Mouse (Mus musculus) adrenal gland, postnatal 36 days (tissue): ENCODE measurements around the gene Fgl2. TPM values are rescaled to one million over a fixed set of nuclear protein-coding genes. Genes with fewer than 3 reads are reported as not detected.

Source experiments
- DNase-seq, 2 experiments: peaks; one replicate each; pipeline ENCODE4 v3.0.0; 2021; ENCODE audit warnings: mixed read lengths in 1 of 2
- total RNA-seq, 2 experiments: library from RNA; stranded (reverse); gene quantifications; 2 replicates each; pipeline ENCODE4 v1.2.3; 2021

Fgl2 gene
- total RNA-seq, 2 experiments from 2014 or later, result 5.8 to 10.1 TPM

GRCm38 (mm10) chr5:21383392-21384251, 11.2 kb downstream of the Fgl2 start:
- no peak for DNase-seq

DNA sequence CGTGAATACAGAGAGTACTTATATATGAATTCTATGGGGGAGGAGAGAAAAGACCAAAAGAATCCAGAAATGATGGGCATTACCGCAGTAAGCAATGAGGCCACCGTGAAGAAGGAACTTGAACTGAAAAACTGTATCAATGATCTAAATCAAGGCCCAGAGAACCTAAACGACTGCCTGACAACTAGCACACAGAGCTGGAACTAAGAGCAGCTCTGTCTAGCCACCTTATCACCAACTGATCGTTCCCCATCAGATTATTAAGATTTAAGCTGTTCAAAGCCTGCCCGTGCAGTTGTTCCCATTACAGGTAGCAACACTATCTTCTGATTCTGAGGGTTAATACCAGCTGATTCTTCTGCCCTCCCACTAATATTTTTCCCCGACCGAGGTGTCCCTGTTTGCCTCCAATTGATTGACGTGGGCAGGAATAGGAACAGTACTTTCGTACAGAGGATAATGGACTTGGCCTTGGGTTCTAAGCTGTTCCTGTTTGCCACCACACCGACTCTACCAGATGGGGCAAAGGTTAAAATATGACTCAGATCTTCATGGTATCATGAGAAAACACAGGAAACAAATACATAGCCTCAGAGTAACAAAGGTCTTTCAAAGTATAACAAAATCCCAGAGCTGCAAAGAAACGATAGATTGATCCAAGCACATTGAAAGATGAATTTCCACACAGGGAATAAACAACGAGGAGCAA, 12.0 kb downstream of the Fgl2 start:
- DNase-seq, result no peak

GRCm38 (mm10) chr5:21384976-21385375, 12.5 kb downstream of the Fgl2 start:
- no peak for DNase-seq

DNA sequence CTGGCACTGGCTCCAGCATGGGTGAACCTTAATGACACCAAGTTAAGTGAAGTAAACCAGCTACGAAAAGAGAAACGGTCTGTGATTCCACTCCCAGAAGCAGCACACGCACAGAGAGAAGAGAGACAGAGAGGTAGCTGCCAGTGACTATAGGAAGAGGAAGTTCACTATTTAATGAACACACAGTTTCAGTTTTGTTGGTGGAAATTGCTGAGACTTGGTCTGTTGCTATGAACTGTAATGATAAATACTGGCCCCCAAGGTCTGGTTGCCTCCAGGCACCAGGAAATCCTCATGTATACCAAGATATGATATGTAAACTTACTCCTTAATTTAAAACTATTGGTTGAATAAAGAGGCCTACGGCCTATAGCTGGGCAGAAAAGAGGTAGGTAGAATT, 14.0 kb downstream of the Fgl2 start:
- no peak for DNase-seq

- DNase-seq, result no peak
Observed at GRCm38 (mm10) chr5:21387340-21387739, 14.9 kb downstream of the Fgl2 start.

GRCm38 (mm10) chr5:21388855-21389254, 16.4 kb downstream of the Fgl2 start:
- DNase-seq, result no peak

- peak; percentile 26 to 28 for DNase-seq
Observed at GRCm38 (mm10) chr5:21391616-21392384, 19.4 kb downstream of the Fgl2 start.

DNA sequence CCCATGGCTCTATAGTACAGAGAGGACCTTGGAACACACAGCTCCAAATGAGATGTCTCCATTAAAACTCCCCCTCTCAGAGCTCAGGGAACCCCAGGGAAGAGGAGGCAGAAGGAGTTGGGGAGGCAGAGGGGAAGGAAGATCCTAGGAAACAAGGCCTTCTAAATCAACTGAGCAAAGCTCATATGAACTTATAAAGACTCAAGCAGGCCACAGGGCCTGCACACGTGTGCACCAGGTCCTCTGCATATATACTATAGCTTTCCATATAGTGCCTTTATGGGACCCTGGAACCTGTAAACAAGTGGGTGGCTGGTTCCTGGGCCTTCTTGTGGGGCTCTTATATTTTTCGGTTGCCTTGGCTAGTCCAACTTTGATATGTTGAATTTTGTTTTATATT, 22.1 kb downstream of the Fgl2 start:
- DNase-seq, result no peak

DNA sequence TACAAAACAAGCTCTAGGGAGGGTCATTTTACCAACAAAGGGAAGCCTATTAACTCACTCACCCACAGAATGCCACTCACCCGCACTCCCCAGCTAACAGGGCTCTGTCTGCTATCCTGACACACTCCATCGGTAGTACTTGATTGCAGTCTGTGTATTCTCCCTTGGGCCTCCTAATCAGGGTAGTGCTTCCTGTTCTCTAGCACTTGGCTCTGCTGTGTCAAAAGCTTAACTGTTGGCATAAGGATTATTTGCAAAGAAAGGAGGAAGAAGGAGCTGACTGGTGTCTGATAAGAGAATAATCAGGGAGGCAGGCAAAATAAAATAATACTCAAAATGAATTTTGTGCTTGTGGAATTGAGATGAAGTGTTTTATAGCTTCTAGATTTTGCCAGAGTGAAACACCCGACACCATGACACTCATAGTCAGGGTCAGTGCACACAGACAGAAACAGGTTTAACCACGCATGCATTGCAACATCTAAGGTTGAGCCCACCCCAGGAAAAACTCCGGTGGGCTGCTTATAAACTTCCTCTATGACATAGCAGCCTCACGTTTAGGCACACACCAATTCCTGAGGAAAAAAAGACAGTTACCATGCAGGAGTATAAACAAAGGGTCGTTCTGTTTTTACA, 22.9 kb downstream of the Fgl2 start:
- DNase-seq, result no peak

GRCm38 (mm10) chr5:21411261-21411666, 38.8 kb downstream of the Fgl2 start:
- no peak for DNase-seq

DNA sequence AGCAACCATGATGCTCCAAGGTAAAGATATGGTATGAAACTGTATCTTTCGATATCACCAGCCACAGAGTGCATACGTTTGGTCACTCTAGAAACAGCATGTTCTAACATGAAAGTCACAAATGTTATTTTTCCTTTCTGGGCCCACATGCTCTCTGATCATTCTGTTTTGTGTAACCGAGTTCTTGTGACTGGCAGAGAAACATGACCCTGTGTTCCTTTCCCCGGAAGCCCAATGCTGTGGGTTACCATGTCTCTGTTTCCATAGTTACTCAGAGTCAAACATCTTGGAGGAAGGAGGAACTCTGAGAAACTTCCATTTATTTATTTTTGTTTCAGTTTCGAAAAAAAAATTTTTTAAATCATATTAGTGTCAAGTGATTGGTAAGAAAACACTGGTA, 39.6 kb downstream of the Fgl2 start:
- DNase-seq, result no peak

GRCm38 (mm10) chr5:21413322-21413721, 40.9 kb downstream of the Fgl2 start:
- no peak for DNase-seq

DNA sequence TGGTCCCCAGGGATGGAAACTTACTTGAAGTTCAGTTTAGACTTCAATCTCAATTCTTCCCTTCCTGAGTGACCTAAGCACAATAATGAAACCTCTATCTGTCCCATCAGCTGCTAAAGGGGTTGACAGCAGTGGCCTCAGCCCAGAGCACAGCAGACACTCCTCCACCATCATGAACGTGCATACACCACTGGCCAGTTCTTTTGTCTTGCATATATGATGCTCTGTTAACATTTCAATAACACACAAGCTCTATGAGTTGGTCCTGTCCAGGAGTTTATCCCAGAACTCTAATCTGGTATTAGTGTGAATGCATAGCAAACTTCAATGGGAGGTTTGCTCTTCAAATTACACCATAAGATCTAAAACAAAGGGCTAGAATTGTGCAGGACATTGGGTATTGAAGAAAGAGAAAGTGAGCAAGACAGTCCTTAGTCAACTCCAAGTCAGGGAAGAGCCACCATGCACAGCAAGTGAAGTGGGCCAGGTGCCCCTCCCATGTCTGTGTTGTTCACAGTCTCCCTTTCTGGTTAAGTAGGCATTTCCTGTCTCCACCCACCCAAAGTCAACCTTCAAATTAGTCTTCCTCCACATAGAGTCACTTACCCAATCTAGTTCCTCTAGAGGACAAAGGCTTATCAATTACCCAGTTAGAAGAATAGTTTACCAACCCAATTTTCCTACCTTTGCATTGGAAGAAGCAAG, 41.8 kb downstream of the Fgl2 start:
- DNase-seq, result no peak

DNA sequence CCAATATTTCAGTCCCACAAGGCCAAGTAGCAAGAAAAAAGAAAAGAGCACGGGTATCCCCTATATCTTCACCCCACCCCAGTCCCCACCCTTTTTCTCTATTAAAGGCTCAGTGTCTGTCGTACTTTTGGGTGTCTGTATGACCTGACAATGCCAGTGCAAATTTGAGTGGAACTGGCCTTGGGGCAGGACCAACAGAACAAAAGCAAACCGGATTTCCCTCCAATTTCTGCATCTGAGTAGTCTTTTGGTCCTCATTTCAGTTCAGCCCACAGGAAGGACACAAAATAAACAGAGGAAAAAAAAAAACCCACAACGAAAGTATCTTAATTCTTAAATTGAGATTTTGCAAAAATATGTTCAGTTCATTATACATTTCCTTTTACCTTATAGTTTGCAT, 46.2 kb downstream of the Fgl2 start:
- DNase-seq, result no peak

DNA sequence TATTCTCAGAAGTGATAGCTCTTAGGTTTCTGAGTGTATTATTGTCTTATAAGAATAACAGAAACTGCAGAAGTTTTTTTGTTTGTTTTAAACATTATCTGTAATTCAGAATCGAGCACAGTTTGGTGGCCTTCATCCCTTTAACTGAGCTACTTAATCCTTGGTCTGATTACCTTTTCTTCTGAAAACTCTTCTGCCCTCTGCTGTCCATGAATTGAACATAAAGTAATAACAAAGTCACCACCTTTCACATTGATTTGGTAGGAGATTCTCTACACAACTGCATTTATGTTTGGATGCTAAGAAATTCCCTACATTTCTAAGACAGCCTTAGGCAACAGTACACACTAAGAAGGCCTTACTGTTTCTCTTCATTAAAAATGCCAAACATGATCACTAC, 48.2 kb downstream of the Fgl2 start:
- DNase-seq, result no peak

DNA sequence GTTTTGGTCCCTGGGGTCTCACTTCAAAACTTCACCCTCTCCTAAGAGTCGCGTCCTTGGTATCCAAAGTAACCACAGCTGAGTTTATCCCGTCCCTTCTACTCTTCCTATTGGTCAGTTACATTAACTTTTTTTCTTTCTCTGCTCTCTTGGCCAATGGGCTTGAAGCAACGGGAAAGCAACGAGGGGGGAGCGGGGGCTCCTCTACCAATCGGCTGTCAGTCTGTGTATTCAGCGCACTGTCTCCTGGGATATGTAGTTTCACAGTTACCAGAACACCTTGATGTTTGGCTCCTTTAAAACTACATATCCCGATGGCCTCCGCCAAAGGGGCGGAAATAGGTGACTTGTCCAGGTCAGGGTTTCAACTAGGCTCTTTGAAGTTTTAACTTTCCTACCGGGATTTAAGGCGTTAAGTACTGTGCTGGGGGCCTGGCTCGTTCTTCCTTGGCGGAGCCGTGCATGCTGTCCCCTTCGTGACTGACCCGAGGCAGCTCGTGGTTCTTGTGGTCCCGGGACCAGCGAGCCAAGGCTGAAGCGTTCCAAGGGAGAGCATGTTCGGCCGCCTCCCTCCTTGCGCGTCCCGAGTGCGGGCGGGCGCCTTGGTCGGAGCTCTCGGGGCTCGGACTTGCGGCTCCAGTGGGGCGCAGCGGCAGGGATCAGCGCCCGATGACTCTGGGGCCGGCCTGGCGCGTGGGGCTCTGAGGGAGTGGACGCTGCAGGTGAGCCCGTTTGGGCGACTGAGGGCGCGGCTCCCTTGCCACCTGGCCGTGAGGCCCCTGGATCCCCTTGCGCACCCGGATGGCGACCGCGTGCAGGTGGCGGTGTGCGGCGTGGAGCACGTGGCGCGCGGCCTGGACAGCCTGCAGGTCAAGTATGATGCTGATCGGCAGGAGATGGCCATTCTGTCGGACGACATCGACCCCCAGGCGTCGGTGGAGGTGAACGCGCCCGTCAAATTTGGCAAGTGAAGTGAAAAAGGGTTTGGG, 52.5 kb downstream of the Fgl2 start, which contains the start of the genes Ccdc146 and Fam185a:
TSS of gene Ccdc146 (minus strand) at position 64 of the 989 bp plus-strand sequence.
TSS of gene Fam185a (plus strand) at position 345 of the 989 bp plus-strand sequence.
- DNase-seq, result peak; percentile 89 to 94

- no peak for DNase-seq
Observed at GRCm38 (mm10) chr5:21426666-21427065, 54.2 kb downstream of the Fgl2 start.
